Mouse (Mus musculus): ENCODE measurements around the gene Phlda2. TPM values are rescaled to one million over a fixed set of nuclear protein-coding genes. Genes with fewer than 3 reads are reported as not detected.
A peak's percentile ranks its signal among the peaks of the same experiment; 100 is the strongest.

Phlda2 gene
- polyA plus RNA-seq, 1 experiment from 2014 or later, result 3.3 TPM

GRCm38 (mm10) chr7:143458963-143459331, 44.0 kb downstream of the Phlda2 start:
- no peak for ATAC-seq (ENCODE audit: low FRiP score)
- 17% methylated on average over 29 of the region's 38 CpGs for WGBS

More at GRCm38 (mm10) chr7:143458963-143459331, 44.0 kb downstream of the Phlda2 start:
- H3K27ac ChIP-seq, result peak overlapping the region; percentile 80
- no peaks in the 10 kb centered on the region for H3K36me3 ChIP-seq
- no peaks in the 10 kb centered on the region for H3K27me3 ChIP-seq
- peak overlapping the region; percentile 50 for H3K4me3 ChIP-seq
- H3K4me2 ChIP-seq (replicated peaks), result peak overlapping the region; percentile 57
- H3K4me1 ChIP-seq, result peaks cover 18% of the 10 kb centered on the region
- peak overlapping the region; percentile 70 for H3K9ac ChIP-seq
- H3K9me3 ChIP-seq (replicated peaks), result peaks cover 25% of the 10 kb centered on the region

Other genes with a start within 250 kb of the Phlda2 start
- gene Cdkn1c, start 42.1 kb downstream of the Phlda2 start, polyA plus RNA-seq (2016; fragmentation: Nextera tagmentation; extraction: Ambion mirVana), result 1,001 and 1,276 TPM in 2 replicates
- 0.63 and 0.72 TPM in 2 replicates for gene Slc22a18, start 29.4 kb downstream of the Phlda2 start, polyA plus RNA-seq (2016; fragmentation: Nextera tagmentation; extraction: Ambion mirVana)
- gene Nap1l4, start 46.0 kb upstream of the Phlda2 start, polyA plus RNA-seq (2016; fragmentation: Nextera tagmentation; extraction: Ambion mirVana), result 321 and 332 TPM in 2 replicates
- gene Cars, start 96.9 kb upstream of the Phlda2 start, polyA plus RNA-seq (2016; fragmentation: Nextera tagmentation; extraction: Ambion mirVana), result 57.1 and 61.6 TPM in 2 replicates
- gene Tnfrsf26, start 125.6 kb upstream of the Phlda2 start, polyA plus RNA-seq (2016; fragmentation: Nextera tagmentation; extraction: Ambion mirVana), result 0.12 and 0.35 TPM in 2 replicates
- gene Tnfrsf22, start 146.5 kb upstream of the Phlda2 start, polyA plus RNA-seq (2016; fragmentation: Nextera tagmentation; extraction: Ambion mirVana), result 8.3 and 8.8 TPM in 2 replicates
- 0.63 and 0.80 TPM in 2 replicates for gene Tnfrsf23, start 182.7 kb upstream of the Phlda2 start, polyA plus RNA-seq (2016; fragmentation: Nextera tagmentation; extraction: Ambion mirVana)

All from hindbrain, embryonic 12.5 days (tissue).